Mouse (Mus musculus) testis, adult 2 months (tissue): Measurements from ENCODE around the gene Ppp1r12b. TPM values are rescaled to one million over a fixed set of nuclear protein-coding genes. Genes with fewer than 3 reads are reported as not detected.

Source experiments
- H3K27ac ChIP-seq: fragments of 200-500 bp; 2 replicates; pipeline ENCODE4 v1.5.1; 2012; ENCODE audit warnings: low read depth, low read length; ENCODE audit not compliant: control insufficient read depth, insufficient read depth
- H3K27me3 ChIP-seq: fragments of 200-500 bp; 2 replicates; pipeline ENCODE4 v1.6.1; 2012; ENCODE audit warnings: mild to moderate bottlenecking, low read length, moderate library complexity; ENCODE audit not compliant: control insufficient read depth, insufficient read depth
- H3K36me3 ChIP-seq: fragments of 200-500 bp; 2 replicates; pipeline ENCODE4 v1.6.1; 2012; ENCODE audit warnings: mild to moderate bottlenecking, low read length; ENCODE audit not compliant: control insufficient read depth, insufficient read depth
- H3K4me1 ChIP-seq: fragments of 200-500 bp; 2 replicates; pipeline ENCODE4 v1.6.1; 2012; ENCODE audit warnings: low read length; ENCODE audit not compliant: control insufficient read depth, insufficient read depth
- H3K4me3 ChIP-seq: fragments of 200-500 bp; 2 replicates; pipeline ENCODE4 v1.5.1; 2012; ENCODE audit warnings: low read depth, mild to moderate bottlenecking, low read length, moderate library complexity, mixed read lengths; ENCODE audit not compliant: control insufficient read depth
- CTCF ChIP-seq: fragments of 200-500 bp; IDR thresholded peaks from 2 replicates; pipeline ENCODE4 v1.5.1; 2012; ENCODE audit warnings: low read depth, mild to moderate bottlenecking, inconsistent platforms, low read length, moderate library complexity; ENCODE audit not compliant: control insufficient read depth, insufficient read depth, insufficient replicate concordance
- POLR2A ChIP-seq: fragments of 200-500 bp; IDR thresholded peaks from 2 replicates; pipeline ENCODE4 v1.6.1; 2012; ENCODE audit warnings: low read depth, mild to moderate bottlenecking, inconsistent platforms, low read length, moderate library complexity; ENCODE audit not compliant: control insufficient read depth
- polyA plus RNA-seq: library from polyadenylated mRNA; depleted of rRNA; stranded (reverse); fragments of >200 nt; gene quantifications from 2 replicates; pipeline ENCODE4 v1.2.3, GENCODE M21; 2012

Ppp1r12b gene
- polyA plus RNA-seq, 1 experiment: 7.1 TPM

DNA sequence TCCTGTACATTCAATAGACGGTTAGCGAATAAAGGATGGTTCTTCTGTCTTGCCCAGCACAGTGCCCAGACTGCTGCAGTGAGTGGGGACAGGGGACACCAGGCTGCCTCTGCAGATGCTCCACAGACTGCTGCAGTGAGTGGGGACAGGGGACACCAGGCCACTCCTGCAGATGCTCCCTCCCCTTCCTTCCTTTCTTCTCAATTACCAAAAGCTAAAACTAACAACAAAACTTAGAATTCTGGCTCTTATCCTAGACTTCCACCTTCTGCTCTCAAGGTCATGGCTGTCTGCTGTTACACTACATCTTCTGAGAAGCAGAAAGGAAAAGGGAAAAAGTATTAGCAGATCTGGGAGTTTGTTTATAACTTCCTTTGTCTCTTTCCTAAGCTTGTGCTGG, 181.5 kb downstream of the Ppp1r12b start:
- H3K27me3 ChIP-seq: no peaks in the 10 kb centered on the region
- H3K27ac ChIP-seq: peak overlapping the region; percentile 58
- no peak for TF ChIP-seq POLR2A
- no peak for TF ChIP-seq CTCF
- no peak overlapping the region for H3K4me3 ChIP-seq
- H3K4me1 ChIP-seq: peaks cover 6% of the 10 kb centered on the region
- no peaks in the 10 kb centered on the region; the same call in none of the 2 replicates for H3K36me3 ChIP-seq

- no peak overlapping the region for H3K4me3 ChIP-seq
- H3K4me1 ChIP-seq: peaks cover 6% of the 10 kb centered on the region
- H3K36me3 ChIP-seq: no peaks in the 10 kb centered on the region; the same call in none of the 2 replicates
- peak overlapping the region; percentile 77 for H3K27ac ChIP-seq
- no peaks in the 10 kb centered on the region for H3K27me3 ChIP-seq
- no peak for TF ChIP-seq POLR2A
- no peak for TF ChIP-seq CTCF
Measured at GRCm38 (mm10) chr1:134773256-134773655, 182.5 kb downstream of the Ppp1r12b start.

DNA sequence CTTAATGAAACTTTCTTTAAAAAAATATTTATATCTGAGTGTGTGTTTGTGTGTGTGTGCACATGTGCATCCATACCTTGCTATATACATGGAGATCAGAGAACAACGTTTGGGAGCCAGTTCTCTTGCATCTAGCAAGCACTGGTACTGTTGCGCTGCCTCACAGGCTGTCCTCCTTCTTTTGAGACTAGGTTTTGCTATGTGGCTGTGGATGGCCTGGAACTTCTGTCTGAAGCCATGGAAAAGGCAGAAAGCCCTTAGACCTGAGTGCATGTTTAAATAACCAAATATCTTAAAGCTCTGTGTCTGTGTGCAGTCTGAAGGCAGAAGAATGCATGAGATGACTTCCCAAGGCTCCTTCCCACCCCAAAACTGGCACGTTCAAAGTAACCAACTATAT, 182.9 kb downstream of the Ppp1r12b start:
- H3K27me3 ChIP-seq: no peaks in the 10 kb centered on the region
- TF ChIP-seq POLR2A (no peak), CTCF (no peak)
- no peak overlapping the region for H3K4me3 ChIP-seq
- peaks cover 6% of the 10 kb centered on the region for H3K4me1 ChIP-seq
- H3K36me3 ChIP-seq: no peaks in the 10 kb centered on the region; the same call in none of the 2 replicates
- no peak overlapping the region; the same call in 1 of the 2 replicates for H3K27ac ChIP-seq

DNA sequence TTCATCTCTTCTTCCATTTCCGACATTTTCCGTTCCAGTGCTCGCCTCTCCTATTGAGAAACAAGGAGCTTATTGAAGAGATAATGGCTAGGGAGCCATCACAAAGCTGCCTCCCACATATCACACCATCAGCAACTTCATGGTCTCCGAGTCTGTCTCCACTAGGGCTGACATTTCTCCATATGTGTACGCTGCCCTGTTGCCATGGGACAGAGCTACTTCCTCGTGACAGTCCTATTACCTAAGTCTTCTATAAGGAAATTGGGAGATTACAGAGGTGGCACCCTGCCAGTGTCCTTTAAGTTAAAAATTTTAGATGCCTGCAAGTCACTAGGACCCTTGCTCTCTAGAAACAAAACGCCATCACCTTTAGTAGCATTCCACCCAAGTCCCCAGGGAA, 183.7 kb downstream of the Ppp1r12b start:
- Histone ChIP-seq H3K4me1 (peaks cover 6% of the 10 kb centered on the region), H3K27me3 (no peaks in the 10 kb centered on the region), H3K4me3 (no peak overlapping the region), H3K27ac (no peak overlapping the region), H3K36me3 (no peaks in the 10 kb centered on the region; the same call in none of the 2 replicates)
- TF ChIP-seq CTCF: no peak
- no peak for TF ChIP-seq POLR2A

- Histone ChIP-seq H3K4me3 (no peak overlapping the region), H3K27me3 (no peaks in the 10 kb centered on the region), H3K36me3 (no peaks in the 10 kb centered on the region; the same call in none of the 2 replicates), H3K27ac (peak overlapping the region; percentile 33; the same call in 1 of the 2 replicates), H3K4me1 (peaks cover 6% of the 10 kb centered on the region)
- TF ChIP-seq POLR2A (no peak), CTCF (no peak)
Measured at GRCm38 (mm10) chr1:134771353-134771752, 184.4 kb downstream of the Ppp1r12b start.

DNA sequence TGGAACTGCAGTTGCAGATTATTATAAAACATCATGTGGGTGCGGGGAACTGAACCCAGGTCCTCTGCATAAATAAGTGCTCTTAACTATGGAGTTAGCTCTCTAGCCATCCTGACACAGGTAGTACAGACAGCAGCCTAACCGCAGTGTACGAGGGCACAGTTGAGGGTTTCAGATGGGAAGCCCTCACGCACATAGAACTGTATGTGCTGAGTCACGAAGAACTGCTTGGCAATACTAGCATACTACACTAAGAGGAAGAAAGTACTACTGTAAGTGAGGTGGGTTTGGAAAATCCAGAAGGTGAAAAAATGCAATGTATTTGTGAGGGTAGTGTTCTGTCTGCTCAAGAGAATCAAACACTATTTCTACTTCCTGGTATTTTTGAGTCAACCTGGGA, 185.4 kb downstream of the Ppp1r12b start:
- H3K4me1 ChIP-seq: peaks cover 6% of the 10 kb centered on the region
- no peak overlapping the region for H3K27ac ChIP-seq
- H3K4me3 ChIP-seq: no peak overlapping the region
- no peak for TF ChIP-seq POLR2A
- H3K27me3 ChIP-seq: no peaks in the 10 kb centered on the region
- no peaks in the 10 kb centered on the region for H3K36me3 ChIP-seq

DNA sequence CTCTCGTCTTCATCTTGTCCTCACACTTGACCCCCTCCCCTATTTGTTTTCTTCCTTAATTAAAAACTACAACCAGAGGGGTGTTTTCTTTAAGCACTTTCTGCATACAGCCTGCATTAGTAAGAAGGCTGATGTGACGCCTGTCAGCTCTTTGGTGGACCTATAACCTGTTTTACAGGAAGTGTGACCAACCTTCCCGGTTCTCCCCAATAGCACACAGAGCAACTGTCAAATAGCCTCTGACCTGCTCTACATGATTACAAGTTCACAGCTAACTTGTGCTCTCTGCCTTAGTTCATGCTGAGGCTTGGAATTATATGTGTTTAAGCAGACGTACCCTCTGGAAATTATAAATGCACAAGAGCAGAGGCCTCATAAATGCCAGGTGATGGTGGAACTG, 189.3 kb downstream of the Ppp1r12b start:
- no peaks in the 10 kb centered on the region for H3K4me1 ChIP-seq
- H3K27me3 ChIP-seq: no peaks in the 10 kb centered on the region
- no peak overlapping the region for H3K27ac ChIP-seq
- TF ChIP-seq CTCF (no peak), POLR2A (no peak)
- H3K36me3 ChIP-seq: no peaks in the 10 kb centered on the region
- H3K4me3 ChIP-seq: no peak overlapping the region

DNA sequence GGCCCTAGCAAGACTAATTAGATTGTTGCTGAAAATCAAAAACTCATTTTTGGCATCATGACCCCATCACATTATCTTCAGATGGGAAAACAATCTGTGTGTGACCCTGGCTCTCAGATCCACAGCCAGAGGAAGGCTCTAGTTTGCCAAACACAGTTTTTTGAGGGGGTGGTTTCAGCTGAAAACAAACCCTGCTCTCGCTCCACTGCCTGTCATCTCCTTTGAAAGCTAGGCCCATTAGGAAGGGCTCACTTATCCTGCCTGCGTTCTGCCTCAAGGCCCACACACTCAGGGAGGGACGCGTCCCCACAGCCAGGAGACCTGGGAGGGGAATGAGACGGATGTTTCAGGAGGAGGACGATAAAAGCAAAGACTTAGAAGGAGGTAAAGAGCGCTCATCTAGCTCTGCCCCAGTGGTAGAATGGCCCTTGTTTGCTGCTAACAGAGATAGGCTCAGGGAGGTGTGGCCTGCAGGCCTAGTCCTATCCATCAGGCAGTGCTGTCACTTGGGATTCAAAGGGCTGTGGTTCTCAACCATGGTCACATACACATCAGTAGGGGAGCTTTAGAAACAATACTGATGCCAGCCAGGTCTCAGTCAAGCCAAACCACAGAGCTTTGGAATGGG, 190.8 kb downstream of the Ppp1r12b start:
- no peak for TF ChIP-seq POLR2A
- no peak for TF ChIP-seq CTCF
- Histone ChIP-seq H3K27ac (0 out of 2 replicates have a peak overlapping the region, but pooled peaks have one; percentile 57), H3K27me3 (no peaks in the 10 kb centered on the region), H3K4me3 (no peak overlapping the region), H3K36me3 (no peaks in the 10 kb centered on the region), H3K4me1 (no peaks in the 10 kb centered on the region; the same call in 1 of the 2 replicates)
